Mouse (Mus musculus) G1E (cell line): Measurements from ENCODE around the gene Hsd17b1. TPM values are rescaled to one million over a fixed set of nuclear protein-coding genes. Genes with fewer than 3 reads are reported as not detected.

Source experiments
- ATAC-seq: 2 replicates; pipeline ENCODE4 v1.8.0; 2016; ENCODE audit warnings: mild to moderate bottlenecking; ENCODE audit not compliant: insufficient number of reproducible peaks, poor library complexity, low FRiP score, severe bottlenecking; ENCODE audit errors: extremely low read depth
- DNase-seq: peaks from one replicate; pipeline ENCODE4 v3.0.0; 2012; ENCODE audit warnings: low spot score
- H3K27me3 ChIP-seq: 2 replicates; pipeline ENCODE4 v1.6.1; 2012; ENCODE audit warnings: mild to moderate bottlenecking, low read length, inconsistent platforms; ENCODE audit not compliant: insufficient read depth
- H3K36me3 ChIP-seq: replicated peaks from 2 replicates; pipeline ENCODE3; 2012; ENCODE audit warnings: mild to moderate bottlenecking, inconsistent platforms
- H3K4me1 ChIP-seq: 2 replicates; pipeline ENCODE4 v1.6.1; 2012; ENCODE audit warnings: low read depth, low read length, inconsistent platforms, mixed read lengths; ENCODE audit not compliant: insufficient read depth
- H3K4me3 ChIP-seq: 2 replicates; pipeline ENCODE4 v1.5.1; 2012; ENCODE audit warnings: low read depth, mild to moderate bottlenecking, inconsistent platforms, low read length, moderate library complexity, mixed read lengths
- H3K9me3 ChIP-seq: replicated peaks from 2 replicates; pipeline ENCODE4 v1.6.1; 2012; ENCODE audit warnings: inconsistent platforms
- CTCF ChIP-seq: IDR thresholded peaks from 2 replicates; pipeline ENCODE4 v1.5.1; 2012; ENCODE audit warnings: low read depth, low read length, inconsistent platforms, mixed read lengths
- GATA1 ChIP-seq: IDR thresholded peaks from 2 replicates; pipeline ENCODE4 v1.6.1; 2012; ENCODE audit warnings: borderline replicate concordance, low read length, inconsistent platforms, mixed read lengths
- GATA2 ChIP-seq: IDR thresholded peaks from 2 replicates; pipeline ENCODE4 v1.6.1; 2012; ENCODE audit warnings: low read depth, low read length, inconsistent platforms, borderline replicate concordance
- POLR2AphosphoS5 ChIP-seq: IDR thresholded peaks from 2 replicates; pipeline ENCODE4 v1.6.1; 2012; ENCODE audit warnings: low read depth, low read length, inconsistent platforms; ENCODE audit not compliant: insufficient replicate concordance
- TAL1 ChIP-seq: conservative IDR thresholded peaks from 2 replicates; pipeline ENCODE4 v1.6.1; 2012; ENCODE audit warnings: low read depth, low read length, inconsistent platforms, mixed read lengths
- polyA plus RNA-seq: library from polyadenylated mRNA; stranded (reverse); fragments of >175 nt; gene quantifications from 2 replicates; pipeline ENCODE4 v1.2.3, GENCODE M21; 2012
- total RNA-seq, 2 experiments: library from RNA; stranded (forward) in 1 of 2; stranded (reverse) in 1 of 2; fragments of 200-1000 nt in 1 of 2; fragments of >200 nt in 1 of 2; fragmentation: Nextera tagmentation in 1 of 2; gene quantifications; 2 replicates each; pipeline ENCODE4 v1.2.3; 2014 to 2017

The Hsd17b1 gene
- total and polyA plus RNA-seq, 3 experiments, result 0.20 to 0.44 TPM; not detected in 1

DNA sequence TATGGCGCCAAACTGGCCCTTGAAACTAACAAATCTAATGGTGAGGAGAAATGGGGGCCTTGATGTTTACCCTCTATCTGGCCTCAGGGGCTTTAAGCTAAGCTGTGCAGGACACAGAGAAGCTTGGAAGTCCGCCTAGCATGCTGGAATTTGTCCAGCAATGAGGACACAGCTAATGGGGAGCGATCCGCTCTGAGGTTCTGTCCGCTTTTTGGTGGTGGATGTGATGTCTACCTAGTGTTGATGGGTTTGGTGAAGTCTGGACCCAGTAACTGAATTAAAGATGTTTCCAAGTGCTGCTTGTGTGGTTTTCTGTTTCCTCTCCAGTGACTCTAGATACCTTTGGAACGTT is 8.1 kb downstream of the Hsd17b1 start:
- Histone ChIP-seq H3K4me3 (peak overlapping the region; percentile 80), H3K36me3 (peaks cover 73% of the 10 kb centered on the region), H3K9me3 (no peaks in the 10 kb centered on the region), H3K4me1 (peaks cover 80% of the 10 kb centered on the region), H3K27me3 (no peaks in the 10 kb centered on the region)
- ATAC-seq (no peak), DNase-seq (no peak)
- TF ChIP-seq GATA2 (no peak), TAL1 (no peak), CTCF (no peak), GATA1 (no peak), POLR2AphosphoS5 (no peak)

DNA sequence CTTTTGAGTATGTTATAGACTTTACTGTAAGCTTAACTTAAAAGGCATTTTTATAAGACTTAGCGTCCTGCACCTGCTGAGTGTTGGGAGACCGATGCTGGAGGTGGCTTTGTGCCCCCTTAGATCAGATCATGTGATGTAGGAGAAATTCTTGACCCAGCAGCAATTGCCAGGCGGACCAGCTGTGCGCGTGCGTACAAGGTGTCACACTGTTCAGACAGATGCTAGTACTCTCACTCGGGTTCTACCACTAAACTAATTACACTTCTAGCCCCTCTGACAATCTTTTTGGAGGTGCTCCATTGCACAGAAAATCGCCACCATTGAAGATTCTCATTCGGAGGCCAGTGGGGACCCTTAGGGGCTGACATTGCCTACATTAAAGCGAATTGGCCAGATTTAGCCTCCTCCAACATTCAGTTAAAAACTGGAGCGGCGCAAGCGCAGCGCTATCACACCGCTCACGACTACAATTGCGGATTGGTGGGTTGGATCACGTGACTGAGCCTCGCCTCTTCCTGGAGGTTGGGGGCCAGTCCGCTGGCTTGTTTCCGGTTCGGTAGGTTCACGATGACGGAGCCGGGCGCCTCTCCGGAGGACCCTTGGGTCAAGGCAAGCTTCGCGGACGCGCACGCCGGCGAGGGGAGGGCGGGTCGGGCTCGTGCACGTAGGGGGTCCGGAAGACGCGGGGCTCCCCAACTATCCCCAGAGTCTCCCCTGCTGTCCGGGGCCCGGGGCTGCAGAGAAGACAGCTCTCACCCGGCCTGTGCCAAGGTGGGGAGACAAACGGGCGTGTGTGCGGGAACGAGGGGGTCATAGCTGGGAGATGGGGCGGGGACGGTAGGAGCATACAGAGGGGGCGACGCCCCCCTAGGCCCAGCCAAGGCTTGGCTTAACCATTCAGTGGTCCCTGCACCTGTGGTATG is 8.8 kb downstream of the Hsd17b1 start, which contains the start of gene Mlx:
Gene Mlx (plus strand): TSS at position 522 of the 926 bp plus-strand sequence.
- Histone ChIP-seq H3K4me1 (peaks cover 76% of the 10 kb centered on the region), H3K9me3 (no peaks in the 10 kb centered on the region), H3K36me3 (peaks cover 80% of the 10 kb centered on the region), H3K4me3 (peak within 1 kb of the TSS; percentile 80), H3K27me3 (no peaks in the 10 kb centered on the region)
- TF ChIP-seq TAL1, result no peak
- ATAC-seq, result peak; percentile 71
- peak; percentile 93 for DNase-seq

DNA sequence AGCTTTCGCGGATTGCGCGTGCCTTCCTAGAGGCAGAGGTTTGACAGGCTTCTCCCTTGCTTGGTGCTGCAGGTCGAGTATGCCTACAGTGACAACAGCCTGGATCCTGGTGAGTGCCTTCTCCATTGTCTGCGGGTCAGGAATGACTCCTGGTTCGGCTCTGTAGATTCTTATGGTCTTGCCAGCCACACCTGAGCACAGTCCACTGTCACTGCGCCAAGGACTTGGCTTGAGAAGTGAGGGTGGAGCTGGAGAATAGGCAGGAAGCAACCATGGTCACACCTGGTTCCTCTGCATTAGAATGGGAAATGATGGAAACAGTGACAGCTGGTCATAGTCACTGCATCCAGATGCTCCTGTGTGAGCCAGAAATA is 9.5 kb downstream of the Hsd17b1 start:
- TF ChIP-seq POLR2AphosphoS5 (no peak), GATA1 (no peak), GATA2 (no peak), CTCF (no peak), TAL1 (no peak)
- H3K36me3 ChIP-seq, result peaks cover 87% of the 10 kb centered on the region
- no peaks in the 10 kb centered on the region for H3K27me3 ChIP-seq
- ATAC-seq (no peak), DNase-seq (no peak)
- peak overlapping the region; percentile 80 for H3K4me3 ChIP-seq
- H3K9me3 ChIP-seq, result no peaks in the 10 kb centered on the region
- H3K4me1 ChIP-seq, result peaks cover 78% of the 10 kb centered on the region

- no peak overlapping the region for H3K4me3 ChIP-seq
- no peaks in the 10 kb centered on the region for H3K9me3 ChIP-seq
- peaks cover 86% of the 10 kb centered on the region for H3K36me3 ChIP-seq
- TF ChIP-seq TAL1 (no peak), GATA2 (no peak), CTCF (no peak), POLR2AphosphoS5 (no peak), GATA1 (no peak)
- ATAC-seq, result no peak
- no peaks in the 10 kb centered on the region for H3K27me3 ChIP-seq
- H3K4me1 ChIP-seq, result peaks cover 75% of the 10 kb centered on the region
- DNase-seq, result no peak
Measured at GRCm38 (mm10) chr11:101089931-101090330, 11.7 kb downstream of the Hsd17b1 start.

- Histone ChIP-seq H3K36me3 (peaks cover 78% of the 10 kb centered on the region), H3K4me3 (peak overlapping the region; percentile 79), H3K4me1 (peaks cover 41% of the 10 kb centered on the region), H3K27me3 (no peaks in the 10 kb centered on the region), H3K9me3 (no peaks in the 10 kb centered on the region)
- TF ChIP-seq GATA1 (no peak), CTCF (no peak), TAL1 (no peak), GATA2 (no peak), POLR2AphosphoS5 (no peak)
- no peak for ATAC-seq
- no peak for DNase-seq
Measured at GRCm38 (mm10) chr11:101094930-101095313, 16.7 kb downstream of the Hsd17b1 start.

DNA sequence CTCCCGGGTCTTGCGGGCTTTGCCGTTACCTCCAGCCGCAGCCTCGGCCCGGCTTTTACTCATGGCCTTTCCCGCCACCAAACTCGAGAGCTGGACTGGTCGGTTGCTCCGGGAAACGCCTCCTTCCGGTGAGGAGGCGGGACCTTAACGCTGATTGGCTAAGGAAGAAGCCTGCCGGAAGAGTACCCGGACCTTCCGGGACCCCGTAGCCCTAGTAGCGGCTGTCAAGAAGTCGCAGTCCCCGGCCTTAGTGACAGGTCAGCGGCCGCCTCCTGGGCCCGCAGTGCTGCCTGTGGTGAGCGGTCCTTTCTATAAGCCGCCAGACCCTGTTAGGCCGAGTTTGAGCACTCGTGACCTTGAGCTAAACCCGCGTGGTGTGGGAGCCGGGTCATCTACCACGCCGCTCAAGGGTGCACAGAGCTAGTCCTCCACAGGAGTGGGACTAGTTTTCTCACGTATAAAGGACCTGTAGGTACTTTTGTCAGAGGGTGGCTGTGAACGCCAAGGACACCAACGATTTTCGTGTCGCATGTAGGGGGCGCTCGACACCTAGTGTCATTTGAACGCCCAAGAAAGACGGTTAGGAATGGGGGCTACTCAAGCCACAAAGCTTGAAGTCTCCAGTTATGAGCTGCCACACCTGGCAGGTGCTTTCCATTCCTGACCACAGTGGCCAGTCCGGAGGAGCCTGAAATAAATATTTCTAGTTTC is 17.3 kb downstream of the Hsd17b1 start, which contains the start of gene Psmc3ip:
Gene Psmc3ip (minus strand): TSS at position 123 of the 711 bp plus-strand sequence.
- H3K27me3 ChIP-seq, result no peaks in the 10 kb centered on the region
- peak within 1 kb of the TSS; percentile 79 for H3K4me3 ChIP-seq
- TF ChIP-seq CTCF (no peak; the same call in 1 of the 2 replicates), POLR2AphosphoS5 (no peak), TAL1 (no peak), GATA1 (no peak), GATA2 (no peak)
- H3K9me3 ChIP-seq, result no peaks in the 10 kb centered on the region
- DNase-seq (peak; percentile 99), ATAC-seq (peak; percentile 92)
- H3K36me3 ChIP-seq, result peaks cover 78% of the 10 kb centered on the region
- H3K4me1 ChIP-seq, result peaks cover 41% of the 10 kb centered on the region
